Comparison of ENCODE assay signal across 21 mouse cellular contexts in the genomic region with DNA sequence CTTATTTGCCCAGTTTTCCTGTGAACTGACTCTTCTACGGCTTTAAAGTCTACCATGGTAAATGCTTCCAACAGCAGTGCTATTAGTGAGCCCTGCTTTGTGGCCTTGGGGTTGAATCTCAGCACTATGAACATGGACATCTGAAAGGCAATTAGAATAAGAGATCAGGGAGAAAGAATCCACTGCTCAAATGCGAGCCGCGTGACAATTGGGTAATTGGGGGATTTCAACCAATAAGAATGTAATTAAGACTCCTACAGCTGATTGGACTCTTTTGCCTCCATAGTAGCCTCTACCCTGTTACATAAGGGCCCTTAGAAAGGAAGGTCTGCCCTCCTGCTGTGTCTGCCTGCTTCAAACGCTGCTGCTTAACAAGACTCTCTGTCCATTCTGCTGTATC.
DNase-seq lines count a peak whose midpoint lies in the region; ATAC-seq and TF ChIP-seq lines count a peak whose summit lies in the region.
"Had no signal": no experiment of that assay in that cellular context is flagged by ENCODE, and none has a peak within 500 bp of the region (broad histone marks: within the 10 kb centered on the region; RNA-seq: fewer than 3 reads in every experiment).

No protein-coding gene starts in this region.

- H3K36me3 ChIP-seq in liver, adult 2 months (ENCODE audit: control insufficient read depth, insufficient read depth, low read length) = no peaks in the 10 kb centered on the region
- no peaks in the 10 kb centered on the region for H3K36me3 ChIP-seq in forebrain, embryonic 15.5 days
- H3K36me3 ChIP-seq in intestine, embryonic 15.5 days = no peaks in the 10 kb centered on the region
- H3K36me3 ChIP-seq: G1E; heart, embryonic 13.5 days; limb, embryonic 13.5 days had no signal

- peak; percentile 64 for ATAC-seq in forebrain, embryonic 15.5 days (replicated peaks)
- no peak for ATAC-seq in intestine, embryonic 15.5 days
- no peak for ATAC-seq in megakaryocyte, adult 5-6 weeks (ENCODE audit: poor library complexity, severe bottlenecking)
- ATAC-seq: hindbrain, postnatal 0 days had no signal

- WGBS in liver, adult 2 months = 69% methylated on average over 5 of the region's 5 CpGs
- WGBS in forebrain, embryonic 15.5 days = 3% methylated on average over 5 of the region's 5 CpGs
- 84% methylated on average over 5 of the region's 5 CpGs for WGBS in intestine, embryonic 15.5 days

- H3K9ac ChIP-seq in liver, adult 2 months (ENCODE audit: low read depth, low read length) = no peak overlapping the region
- no peak overlapping the region for H3K9ac ChIP-seq in forebrain, embryonic 15.5 days (replicated peaks)
- H3K9ac ChIP-seq in intestine, embryonic 15.5 days = no peak overlapping the region
- H3K9ac ChIP-seq: heart, embryonic 13.5 days; limb, embryonic 13.5 days had no signal

- no peak for DNase-seq in liver, adult 2 months (ENCODE audit: extremely low read depth, low read depth, low spot score)
- DNase-seq in liver (no peak), R1 (ENCODE audit: low read depth, low spot score) (peak; percentile 28)
- DNase-seq in brain, embryonic 14.5 days (ENCODE audit: low read depth) = peak; percentile 80
- no peak for DNase-seq in adrenal gland, adult (ENCODE audit: inconsistent age in 2 of 2, low spot score in 1 of 2)
- DNase-seq: adrenal gland, postnatal 10 days; cerebellum, adult 18-20 months; gastrocnemius, postnatal 25 days; heart, postnatal 36 days; kidney, adult 18-20 months; kidney, postnatal 14 days; layer of hippocampus, adult 9-11 months; thymus, adult 2 months had no signal

- H3K4me2 ChIP-seq in forebrain, embryonic 15.5 days (replicated peaks) = no peak overlapping the region
- no peak overlapping the region for H3K4me2 ChIP-seq in intestine, embryonic 15.5 days (replicated peaks)
- H3K4me2 ChIP-seq: heart, embryonic 13.5 days; limb, embryonic 13.5 days had no signal

- no peaks in the 10 kb centered on the region for H3K9me3 ChIP-seq in forebrain, embryonic 15.5 days
- no peaks in the 10 kb centered on the region for H3K9me3 ChIP-seq in intestine, embryonic 15.5 days
- H3K9me3 ChIP-seq: G1E; heart, embryonic 13.5 days; limb, embryonic 13.5 days had no signal

- no peak for TF ChIP-seq CTCF in liver, adult 2 months (IDR thresholded peaks at IDR 0.05; ENCODE audit: low read depth, low read length)
- TF ChIP-seq CTCF in brain, embryonic 14.5 days (IDR thresholded peaks at IDR 0.05; ENCODE audit: borderline replicate concordance, extremely low read depth, insufficient read depth, insufficient read length) = no peak

- peak overlapping the region; percentile 98 for H3K27ac ChIP-seq in liver, adult 2 months (replicated peaks; ENCODE audit: insufficient read depth, low read depth, low read length)
- H3K27ac ChIP-seq in forebrain, embryonic 15.5 days (replicated peaks) = no peak overlapping the region
- H3K27ac ChIP-seq in intestine, embryonic 15.5 days = no peak overlapping the region
- H3K27ac ChIP-seq: heart, embryonic 13.5 days; hindbrain, postnatal 0 days; limb, embryonic 13.5 days had no signal

- no peak overlapping the region for H3K4me3 ChIP-seq in liver, adult 2 months (ENCODE audit: insufficient read depth, low read depth, low read length)
- H3K4me3 ChIP-seq in forebrain, embryonic 15.5 days = no peak overlapping the region
- no peak overlapping the region for H3K4me3 ChIP-seq in intestine, embryonic 15.5 days (replicated peaks)
- H3K4me3 ChIP-seq: heart, embryonic 13.5 days; limb, embryonic 13.5 days; megakaryocyte, embryonic 14.5 days had no signal

- H3K27me3 ChIP-seq in liver, adult 2 months (ENCODE audit: control insufficient read depth, insufficient read depth, low read length) = no peaks in the 10 kb centered on the region
- H3K27me3 ChIP-seq in forebrain, embryonic 15.5 days = no peaks in the 10 kb centered on the region
- no peaks in the 10 kb centered on the region for H3K27me3 ChIP-seq in intestine, embryonic 15.5 days (replicated peaks)
- H3K27me3 ChIP-seq: heart, embryonic 13.5 days; limb, embryonic 13.5 days; megakaryocyte, embryonic 14.5 days had no signal

- TF ChIP-seq POLR2A in liver, adult 2 months (IDR thresholded peaks at IDR 0.05; ENCODE audit: extremely low read depth, insufficient read depth, low read length) = no peak
- no peak for TF ChIP-seq POLR2A in brain, embryonic 14.5 days (IDR thresholded peaks at IDR 0.05; ENCODE audit: borderline replicate concordance, extremely low read depth, insufficient read depth, insufficient read length, poor library complexity, severe bottlenecking)

- H3K79me2 ChIP-seq in liver, adult 2 months (ENCODE audit: control insufficient read depth, insufficient read depth, low read length) = no peaks in the 10 kb centered on the region

- peaks cover 13% of the 10 kb centered on the region for H3K4me1 ChIP-seq in liver, adult 2 months (ENCODE audit: control insufficient read depth, insufficient read depth, low read length)
- peaks cover 15% of the 10 kb centered on the region for H3K4me1 ChIP-seq in forebrain, embryonic 15.5 days
- no peaks in the 10 kb centered on the region for H3K4me1 ChIP-seq in intestine, embryonic 15.5 days (replicated peaks)
- H3K4me1 ChIP-seq: heart, embryonic 13.5 days; limb, embryonic 13.5 days; megakaryocyte, embryonic 14.5 days had no signal

Comparison
In these comparisons a context has a peak if more than half of its experiments do, and no peak if none do; other contexts are left out.
1. DNase-seq: peak in R1 (single experiment) and brain, embryonic 14.5 days (single experiment); none in liver, adult 2 months (single experiment), liver (single experiment) and adrenal gland, adult (0 of 2).